Mouse (Mus musculus) embryonic facial prominence, embryonic 13.5 days (tissue): Measurements from ENCODE around the gene Prr7. TPM values are rescaled to one million over a fixed set of nuclear protein-coding genes. Genes with fewer than 3 reads are reported as not detected.
"Not testable (repeated sequence)": the region's sequence is repeated elsewhere in the genome, so short reads cannot be mapped to it uniquely, and the experiment has no call there.

ENCODE experiments used
- ATAC-seq: fragments of 200-750 bp; cut with Nextera tagmentation; 2 replicates; pipeline ENCODE4 v1.8.0; 2017; ENCODE audit warnings: low read depth; ENCODE audit not compliant: insufficient number of reproducible peaks, insufficient read depth, low FRiP score, low TSS enrichment
- H3K27ac ChIP-seq: fragments of 300-500 bp; sonication (generic); 2 replicates; pipeline ENCODE4 v1.5.1; 2015; ENCODE audit warnings: moderate library complexity, mild to moderate bottlenecking, inconsistent platforms
- H3K27me3 ChIP-seq: fragments of 300-500 bp; sonication (generic); 2 replicates; pipeline ENCODE4 v1.6.1; 2015; ENCODE audit warnings: mild to moderate bottlenecking, inconsistent platforms
- H3K36me3 ChIP-seq: fragments of 300-500 bp; sonication (generic); 2 replicates; pipeline ENCODE4 v1.6.1; 2015; ENCODE audit warnings: mild to moderate bottlenecking, inconsistent platforms
- H3K4me1 ChIP-seq: fragments of 300-500 bp; sonication (generic); 2 replicates; pipeline ENCODE4 v1.6.1; 2015; ENCODE audit warnings: inconsistent platforms
- H3K4me2 ChIP-seq: fragments of 300-500 bp; sonication (generic); 2 replicates; pipeline ENCODE4 v1.6.1; 2015; ENCODE audit warnings: moderate library complexity, mild to moderate bottlenecking, inconsistent platforms
- H3K4me3 ChIP-seq: fragments of 300-500 bp; sonication (generic); 2 replicates; pipeline ENCODE4 v1.5.1; 2015; ENCODE audit warnings: mild to moderate bottlenecking, inconsistent platforms
- H3K9ac ChIP-seq: fragments of 300-500 bp; sonication (generic); 2 replicates; pipeline ENCODE4 v1.6.1; 2015; ENCODE audit warnings: mild to moderate bottlenecking, inconsistent platforms
- H3K9me3 ChIP-seq: fragments of 300-500 bp; sonication (generic); 2 replicates; pipeline ENCODE4 v1.6.1; 2016; ENCODE audit warnings: inconsistent platforms
- WGBS: fragments of 180-500 bp; shearing (Covaris S2); methylation state at CpG from one replicate; pipeline ENCODE4 v1.1.7; 2015; ENCODE audit warnings: mixed read lengths; 5-methylcytosine and 5-hydroxymethylcytosine counted together
- polyA plus RNA-seq: library from polyadenylated mRNA; unstranded; fragments of >200 nt; fragmentation: Nextera tagmentation; extraction: Ambion mirVana; gene quantifications from 2 replicates; pipeline ENCODE4 v1.2.1, GENCODE M21; 2015

Gene Prr7
- polyA plus RNA-seq, 1 experiment from 2014 or later = 1.2 TPM

GRCm38 (mm10) chr13:55431889-55432685 is 32.0 kb upstream of the Prr7 start:
- Histone ChIP-seq H3K4me1 (no peaks in the 10 kb centered on the region), H3K4me2 (no peak overlapping the region), H3K27ac (no peak overlapping the region), H3K36me3 (no peaks in the 10 kb centered on the region), H3K9ac (no peak overlapping the region), H3K9me3 (peaks cover 5% of the 10 kb centered on the region; the same call in 1 of the 2 replicates), H3K4me3 (no peak overlapping the region), H3K27me3 (no peaks in the 10 kb centered on the region)
- 74% methylated on average over 10 of the region's 10 CpGs for WGBS
- ATAC-seq = no peak

DNA sequence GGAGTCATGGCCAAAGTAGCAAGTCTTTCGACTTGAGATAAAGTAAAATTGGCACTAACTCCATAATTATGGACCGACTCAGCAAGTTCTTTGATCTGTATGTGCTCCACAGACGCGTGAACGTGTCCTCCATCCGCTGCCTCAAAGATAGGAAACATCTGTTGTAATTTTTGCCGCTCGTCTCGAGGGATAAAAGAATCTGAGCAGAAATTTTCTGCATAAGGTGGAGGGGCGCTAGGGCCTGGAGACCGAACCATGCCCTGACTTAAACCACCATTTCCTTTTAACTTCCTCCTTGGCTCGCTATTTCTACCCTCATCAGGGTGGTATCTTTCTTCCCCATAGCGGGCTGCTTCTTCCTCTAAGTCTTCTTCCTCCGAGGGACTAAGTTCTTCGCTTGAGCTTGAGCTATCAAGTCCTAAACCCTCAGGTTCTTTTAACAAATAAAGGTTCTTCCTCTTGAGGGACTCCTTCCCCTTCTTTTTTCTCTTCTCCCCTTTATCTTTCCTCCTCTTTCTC is 26.9 kb upstream of the Prr7 start:
- not testable (repeated sequence) for H3K9me3 ChIP-seq

DNA sequence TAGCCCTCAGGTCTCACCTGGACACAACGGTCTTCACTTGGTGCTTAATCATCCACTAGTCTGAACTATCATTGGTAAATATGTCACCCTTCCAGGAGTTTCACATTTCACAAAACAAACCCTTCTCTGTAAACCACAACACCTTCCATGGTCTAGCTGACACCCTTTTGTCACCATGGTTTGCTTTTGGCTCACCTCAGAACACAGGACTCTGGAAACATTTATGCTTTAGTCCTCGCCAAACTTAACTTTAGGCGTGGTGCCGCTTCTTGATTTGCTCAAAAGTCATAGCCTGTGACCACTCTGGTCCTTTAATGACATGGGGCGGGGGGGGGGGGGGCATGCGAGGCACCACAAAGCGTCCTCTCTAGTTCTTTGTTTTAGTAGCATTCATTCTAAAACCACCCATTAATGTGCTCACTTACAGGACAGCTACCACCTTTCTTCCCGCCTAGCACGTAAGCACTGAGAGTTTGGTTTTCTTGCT is 20.2 kb upstream of the Prr7 start:
- H3K9ac ChIP-seq = peak overlapping the region; percentile 70; the same call in 1 of the 2 replicates
- no peak for ATAC-seq
- H3K4me1 ChIP-seq = peaks cover 37% of the 10 kb centered on the region
- no peaks in the 10 kb centered on the region for H3K36me3 ChIP-seq
- H3K9me3 ChIP-seq = no peaks in the 10 kb centered on the region
- H3K27me3 ChIP-seq = no peaks in the 10 kb centered on the region
- 41% methylated on average over 9 of the region's 9 CpGs for WGBS
- peak overlapping the region; percentile 95 for H3K27ac ChIP-seq
- peak overlapping the region; percentile 86 for H3K4me3 ChIP-seq
- peak overlapping the region; percentile 66 for H3K4me2 ChIP-seq

More for the DNA sequence above, 26.9 kb upstream of the Prr7 start:
- not testable (repeated sequence) for H3K27ac ChIP-seq, H3K27me3 ChIP-seq, ATAC-seq, H3K4me1 ChIP-seq, H3K4me2 ChIP-seq, H3K9ac ChIP-seq, H3K36me3 ChIP-seq, H3K4me3 ChIP-seq
- 49% methylated on average over 15 of the region's 15 CpGs for WGBS

GRCm38 (mm10) chr13:55444286-55444936 is 19.7 kb upstream of the Prr7 start:
- Histone ChIP-seq H3K27ac (peak overlapping the region; percentile 95), H3K36me3 (peaks cover 3% of the 10 kb centered on the region; the same call in 1 of the 2 replicates), H3K9me3 (no peaks in the 10 kb centered on the region), H3K4me2 (peak overlapping the region; percentile 66), H3K4me1 (peaks cover 37% of the 10 kb centered on the region), H3K4me3 (peak overlapping the region; percentile 86), H3K9ac (peak overlapping the region; percentile 70), H3K27me3 (no peaks in the 10 kb centered on the region)
- ATAC-seq = peak; percentile 75
- 2% methylated on average over 33 of the region's 33 CpGs for WGBS

GRCm38 (mm10) chr13:55444937-55445315 is 19.1 kb upstream of the Prr7 start, which contains the start of gene Grk6:
TSS of gene Grk6 (plus strand) at chr13:55445072.
- H3K9ac ChIP-seq = peak within 1 kb of the TSS; percentile 98
- 0% methylated on average over 35 of the region's 35 CpGs for WGBS
- no peaks in the 10 kb centered on the region for H3K9me3 ChIP-seq
- no peaks in the 10 kb centered on the region for H3K27me3 ChIP-seq
- H3K27ac ChIP-seq = peak within 1 kb of the TSS; percentile 95
- H3K4me2 ChIP-seq = peak within 1 kb of the TSS; percentile 84
- peaks cover 37% of the 10 kb centered on the region for H3K4me1 ChIP-seq
- H3K4me3 ChIP-seq = peak within 1 kb of the TSS; percentile 86
- peaks cover 8% of the 10 kb centered on the region for H3K36me3 ChIP-seq
- peak; percentile 95 for ATAC-seq

DNA sequence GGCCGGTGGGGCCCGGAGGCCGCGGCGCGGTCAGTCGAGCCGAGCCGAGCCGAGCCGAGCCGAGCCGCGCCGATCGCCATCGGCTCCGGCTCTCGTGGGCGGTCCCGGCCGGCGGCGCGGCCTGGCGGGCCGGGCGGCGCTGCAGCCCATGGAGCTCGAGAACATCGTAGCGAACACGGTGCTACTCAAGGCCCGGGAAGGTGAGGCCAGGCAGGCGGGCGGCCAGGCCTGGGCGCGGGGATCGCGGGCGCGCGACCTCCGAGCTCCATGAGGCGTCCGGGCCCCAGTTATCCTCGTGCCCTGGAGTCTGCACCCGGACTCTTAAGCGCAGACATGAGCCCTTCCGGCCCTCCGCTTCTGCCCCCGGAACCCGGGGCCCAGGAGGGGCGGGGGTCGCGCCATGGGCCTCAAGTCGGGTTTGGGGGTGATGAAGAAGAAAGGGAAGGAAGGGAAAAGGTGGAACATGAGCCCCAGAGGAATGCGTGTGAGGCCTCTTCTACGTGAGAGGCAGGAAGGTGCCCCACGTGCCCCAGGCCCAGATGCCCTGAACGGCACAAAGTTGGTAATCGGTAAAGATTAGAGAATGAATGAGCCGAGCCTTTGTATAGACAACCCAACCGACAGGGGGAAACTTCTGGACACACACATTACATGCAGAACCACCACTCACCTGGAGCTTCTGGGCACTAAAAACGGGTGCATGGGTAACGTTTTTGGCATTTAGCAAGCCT is 18.5 kb upstream of the Prr7 start:
- Histone ChIP-seq H3K36me3 (peaks cover 14% of the 10 kb centered on the region), H3K9ac (peak overlapping the region; percentile 98), H3K27ac (peak overlapping the region; percentile 95), H3K4me2 (peak overlapping the region; percentile 84), H3K4me3 (peak overlapping the region; percentile 86), H3K27me3 (no peaks in the 10 kb centered on the region), H3K9me3 (no peaks in the 10 kb centered on the region), H3K4me1 (peaks cover 37% of the 10 kb centered on the region)
- WGBS = under 1% methylated on average over 57 of the region's 66 CpGs
- ATAC-seq = peak; percentile 6; the same call in 1 of the 2 replicates

GRCm38 (mm10) chr13:55446483-55447105 is 17.5 kb upstream of the Prr7 start:
- Histone ChIP-seq H3K4me2 (peak overlapping the region; percentile 84), H3K27me3 (no peaks in the 10 kb centered on the region), H3K36me3 (peaks cover 25% of the 10 kb centered on the region), H3K27ac (no peak overlapping the region), H3K4me3 (peak overlapping the region; percentile 86), H3K9me3 (no peaks in the 10 kb centered on the region), H3K4me1 (peaks cover 37% of the 10 kb centered on the region), H3K9ac (peak overlapping the region; percentile 98)
- 76% methylated on average over 6 of the region's 6 CpGs for WGBS
- no peak for ATAC-seq

- H3K27ac ChIP-seq = no peak overlapping the region
- 39% methylated on average over 3 of the region's 3 CpGs for WGBS
- no peak for ATAC-seq
- H3K4me2 ChIP-seq = no peak overlapping the region
- no peaks in the 10 kb centered on the region for H3K9me3 ChIP-seq
- H3K4me1 ChIP-seq = peaks cover 37% of the 10 kb centered on the region
- H3K9ac ChIP-seq = peak overlapping the region; percentile 98; the same call in 1 of the 2 replicates
- H3K4me3 ChIP-seq = no peak overlapping the region
- peaks cover 35% of the 10 kb centered on the region for H3K36me3 ChIP-seq
- no peaks in the 10 kb centered on the region for H3K27me3 ChIP-seq
Observed at GRCm38 (mm10) chr13:55447543-55447943, 16.5 kb upstream of the Prr7 start.

DNA sequence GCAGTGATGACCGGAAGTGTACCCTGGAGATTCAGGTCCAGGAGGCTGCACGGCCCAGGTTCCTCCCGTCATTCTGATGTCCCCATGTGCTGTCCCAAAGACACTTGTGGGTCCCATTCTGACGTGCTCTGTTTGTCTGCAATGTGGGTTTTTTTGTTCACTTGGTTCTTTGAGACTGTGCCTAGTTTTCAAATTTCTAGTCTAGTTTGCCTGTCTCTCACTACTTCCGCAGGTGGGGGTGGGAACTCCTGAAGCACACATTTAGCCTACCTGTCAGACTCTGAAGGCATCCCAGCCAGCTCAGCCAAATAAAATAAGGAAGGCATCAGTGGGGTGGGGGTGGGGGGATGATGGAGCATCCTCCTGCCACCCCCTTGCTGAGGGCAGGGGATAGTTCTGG is 15.9 kb upstream of the Prr7 start:
- H3K27ac ChIP-seq = no peak overlapping the region
- no peaks in the 10 kb centered on the region for H3K9me3 ChIP-seq
- no peak overlapping the region for H3K4me2 ChIP-seq
- no peaks in the 10 kb centered on the region for H3K27me3 ChIP-seq
- ATAC-seq = no peak
- H3K4me1 ChIP-seq = peaks cover 37% of the 10 kb centered on the region
- H3K36me3 ChIP-seq = peaks cover 40% of the 10 kb centered on the region
- H3K4me3 ChIP-seq = no peak overlapping the region
- H3K9ac ChIP-seq = peak overlapping the region; percentile 32; the same call in 1 of the 2 replicates
- 82% methylated on average over 5 of the region's 5 CpGs for WGBS

- no peak overlapping the region for H3K4me2 ChIP-seq
- H3K4me1 ChIP-seq = peaks cover 30% of the 10 kb centered on the region
- no peaks in the 10 kb centered on the region for H3K9me3 ChIP-seq
- peaks cover 50% of the 10 kb centered on the region for H3K36me3 ChIP-seq
- no peaks in the 10 kb centered on the region for H3K27me3 ChIP-seq
- H3K4me3 ChIP-seq = no peak overlapping the region
- no peak overlapping the region for H3K27ac ChIP-seq
- ATAC-seq = no peak
- H3K9ac ChIP-seq = 0 out of 2 replicates have a peak overlapping the region, but pooled peaks have one; percentile 6
- 93% methylated on average over 9 of the region's 9 CpGs for WGBS
Observed at GRCm38 (mm10) chr13:55449205-55449604, 14.9 kb upstream of the Prr7 start.
